Mouse (Mus musculus) left cerebral cortex, postnatal 10 days (tissue): Measurements from ENCODE around the gene Fblim1. TPM values are rescaled to one million over a fixed set of nuclear protein-coding genes. Genes with fewer than 3 reads are reported as not detected.
"Not testable (repeated sequence)": the region's sequence is repeated elsewhere in the genome, so short reads cannot be mapped to it uniquely, and the experiment has no call there.

Experiments used
- DNase-seq, 2 experiments: peaks; one replicate each; pipeline ENCODE4 v3.0.0; 2021 to 2022; ENCODE audit warnings: low spot score in 2 of 2, mixed read lengths in 1 of 2; ENCODE audit errors: extremely low spot score in 1 of 2
- intact Hi-C: fragments of 180-260 bp; cut with DNase I; formaldehyde crosslinking; loops from one replicate; pipeline ENCODE4 v1.15.1; 2025
- total RNA-seq, 2 experiments: library from RNA; stranded (reverse); gene quantifications; 2 replicates each; pipeline ENCODE4 v1.2.3; 2021

The Fblim1 gene
- total RNA-seq, 2 experiments from 2014 or later = 4.4 to 6.0 TPM

- DNase-seq, intact Hi-C loops: not testable (repeated sequence)
These were observed 49.7 kb downstream of the Fblim1 start for GRCm38 (mm10) chr4:141556163-141556562.

DNA sequence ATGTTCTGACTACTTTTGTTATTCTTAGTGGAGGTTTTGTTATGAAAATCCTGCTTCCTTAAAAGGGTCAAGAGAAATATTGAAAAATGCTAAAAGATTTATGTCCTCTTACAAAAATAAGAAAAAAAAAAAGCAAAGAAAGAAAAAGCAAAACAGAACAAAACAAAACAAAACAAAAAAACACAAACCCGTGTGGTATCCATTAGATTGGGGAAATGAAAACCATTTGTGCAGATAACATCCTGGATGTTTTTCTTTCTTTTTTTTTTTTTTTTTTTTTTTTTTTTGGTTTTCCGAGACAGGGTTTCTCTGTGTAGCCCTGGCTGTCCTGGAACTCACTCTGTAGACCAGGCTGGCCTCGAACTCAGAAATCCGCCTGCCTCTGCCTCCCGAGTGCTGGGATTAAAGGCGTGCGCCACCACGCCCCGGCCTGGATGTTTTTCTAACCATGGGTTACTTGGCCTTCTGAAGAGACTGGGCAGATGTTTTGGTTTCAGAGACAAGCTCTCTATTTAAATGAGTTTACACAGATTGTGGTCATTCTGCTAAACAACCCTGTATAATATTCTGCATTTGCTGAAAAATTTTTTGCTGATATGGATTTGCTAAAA lies 51.5 kb downstream of the Fblim1 start:
- DNase-seq, intact Hi-C loops: not testable (repeated sequence)

- no peak for DNase-seq
- intact Hi-C loops = no loop called here
These were observed 53.4 kb downstream of the Fblim1 start for GRCm38 (mm10) chr4:141552484-141552883.

GRCm38 (mm10) chr4:141547299-141547698 lies 58.6 kb downstream of the Fblim1 start:
- no peak for DNase-seq
- intact Hi-C loops = no loop called here

- intact Hi-C loops = no loop called here
- DNase-seq = peak; percentile 84 to 93
These were observed 59.3 kb downstream of the Fblim1 start for GRCm38 (mm10) chr4:141546334-141547200.

DNA sequence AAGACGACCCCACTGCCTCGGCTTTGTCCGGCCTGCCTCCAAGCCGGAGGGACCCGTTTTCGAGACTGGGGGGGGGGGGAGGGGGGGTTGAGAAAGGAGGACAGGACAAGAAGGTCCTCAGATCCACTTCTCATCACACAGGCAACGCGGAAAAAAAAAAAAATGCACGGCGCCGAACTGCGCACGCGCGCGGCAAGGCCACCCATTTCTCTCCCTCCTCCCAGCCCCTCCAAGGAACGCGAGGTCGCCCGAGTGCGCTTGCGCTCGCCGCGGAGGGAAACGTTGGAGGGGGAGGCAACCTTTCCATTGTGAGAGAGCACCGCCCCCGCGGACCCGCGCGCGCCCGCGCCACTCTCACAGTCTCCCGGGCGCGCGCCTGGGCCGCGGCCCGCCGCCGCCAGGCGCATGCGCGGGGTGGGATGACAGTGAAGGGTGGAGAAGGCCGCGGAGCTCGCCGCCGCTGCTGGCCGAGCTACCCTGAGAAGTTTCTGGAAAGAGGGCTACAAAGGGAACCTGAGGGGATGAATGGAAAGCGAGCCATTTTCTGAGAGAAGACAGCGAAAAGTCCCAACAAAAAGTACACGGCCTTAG lies 60.1 kb downstream of the Fblim1 start:
- intact Hi-C loops = no loop called here
- DNase-seq = peak; percentile 98 to 100

DNA sequence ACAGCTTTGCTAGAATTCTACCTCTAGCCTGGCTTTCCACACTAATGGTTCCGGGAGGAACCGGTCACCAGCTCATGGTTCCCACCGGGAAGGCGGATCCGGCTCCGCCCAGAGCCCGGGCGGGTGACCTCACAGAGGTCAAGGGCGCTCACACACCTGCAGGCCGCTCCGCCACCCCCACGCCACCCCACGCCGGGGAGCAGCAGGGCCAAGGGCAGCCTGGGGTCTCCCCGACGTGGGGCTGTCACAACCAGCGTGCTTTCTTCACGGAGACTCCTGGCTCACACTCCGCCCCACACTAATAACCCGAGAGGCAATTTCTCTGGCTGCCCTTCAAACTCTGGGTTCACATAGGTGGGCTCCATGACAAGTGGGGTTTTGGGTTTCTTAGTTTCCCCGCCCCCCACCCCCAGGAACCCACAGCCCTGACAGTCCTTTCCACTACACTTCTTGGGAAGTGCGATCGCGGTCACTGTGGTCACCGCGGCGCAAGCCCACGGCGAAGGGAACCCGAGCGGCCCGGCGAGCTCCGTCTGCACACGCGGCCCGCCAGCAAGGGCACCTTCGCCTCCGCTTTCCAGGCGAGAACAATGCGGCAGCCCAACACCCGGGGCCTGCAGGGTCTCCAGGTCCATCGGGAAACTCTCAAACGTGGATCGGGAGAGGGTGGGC lies 60.7 kb downstream of the Fblim1 start:
- DNase-seq = peak in 1 of 2 experiments; percentile 86
- intact Hi-C loops = no loop called here

DNA sequence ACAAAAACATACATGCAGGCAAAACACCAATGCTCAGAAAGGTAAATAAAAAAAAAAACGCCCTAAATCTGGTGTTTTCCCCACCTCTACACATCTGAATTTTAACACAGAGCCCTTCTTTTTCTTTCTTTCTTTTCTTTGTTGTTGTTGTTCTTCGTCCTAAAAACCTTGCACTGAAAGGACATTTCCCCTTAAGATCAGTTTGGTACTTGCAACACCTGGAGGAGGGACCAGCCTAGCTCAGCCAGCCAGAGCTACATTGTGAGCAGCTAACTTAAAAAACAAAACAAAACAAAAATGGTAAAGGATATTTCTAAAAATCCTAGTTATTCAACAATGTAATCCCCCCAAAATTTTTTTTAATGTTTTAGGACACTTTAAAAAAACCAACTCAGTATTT lies 61.4 kb downstream of the Fblim1 start:
- intact Hi-C loops = no loop called here

DNA sequence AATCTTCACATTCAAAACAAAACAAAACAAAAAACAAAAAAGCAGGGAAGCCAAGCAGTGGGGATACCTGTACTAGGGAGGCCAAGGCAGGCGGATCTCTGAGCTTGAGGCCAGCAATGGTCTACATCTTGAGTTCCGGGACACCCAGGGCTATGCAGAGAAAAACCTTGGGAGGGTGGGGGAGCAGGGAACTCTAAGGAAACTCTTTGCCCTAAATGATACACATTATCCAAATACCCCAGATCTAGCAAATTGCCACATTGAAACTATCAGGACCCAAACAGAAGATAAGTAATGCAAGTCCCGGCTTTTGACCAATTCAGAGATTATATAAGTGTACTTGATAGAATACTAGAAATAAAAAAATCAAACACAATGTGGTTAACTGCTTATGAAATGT lies 62.3 kb downstream of the Fblim1 start:
- no peak for DNase-seq
- intact Hi-C loops = no loop called here

More for the DNA sequence above, 61.4 kb downstream of the Fblim1 start:
- DNase-seq = no peak

DNA sequence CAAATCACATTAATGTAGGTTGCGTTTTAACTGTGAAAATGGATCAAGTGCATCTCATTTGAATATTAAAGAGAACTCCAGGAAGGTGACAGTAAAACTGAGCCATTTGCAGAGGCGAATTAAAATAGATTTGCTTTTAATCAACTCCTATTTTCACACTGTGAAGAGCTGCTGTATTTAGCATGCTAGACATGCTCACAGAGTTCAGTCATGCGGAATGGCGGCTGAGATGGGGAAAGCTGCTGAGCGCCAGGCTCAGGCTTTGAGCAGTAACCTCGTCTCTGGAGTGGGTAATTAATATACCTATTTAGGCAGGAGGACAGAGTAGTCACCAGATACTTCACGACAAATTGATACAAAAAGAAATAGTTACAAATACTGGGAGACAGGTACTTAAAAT lies 64.0 kb downstream of the Fblim1 start:
- intact Hi-C loops = no loop called here
- DNase-seq = no peak

- no peak for DNase-seq
- intact Hi-C loops = no loop called here
These were observed 65.1 kb downstream of the Fblim1 start for GRCm38 (mm10) chr4:141540844-141541243.

- no peak for DNase-seq
These were observed 66.6 kb downstream of the Fblim1 start for GRCm38 (mm10) chr4:141539213-141539767.

DNA sequence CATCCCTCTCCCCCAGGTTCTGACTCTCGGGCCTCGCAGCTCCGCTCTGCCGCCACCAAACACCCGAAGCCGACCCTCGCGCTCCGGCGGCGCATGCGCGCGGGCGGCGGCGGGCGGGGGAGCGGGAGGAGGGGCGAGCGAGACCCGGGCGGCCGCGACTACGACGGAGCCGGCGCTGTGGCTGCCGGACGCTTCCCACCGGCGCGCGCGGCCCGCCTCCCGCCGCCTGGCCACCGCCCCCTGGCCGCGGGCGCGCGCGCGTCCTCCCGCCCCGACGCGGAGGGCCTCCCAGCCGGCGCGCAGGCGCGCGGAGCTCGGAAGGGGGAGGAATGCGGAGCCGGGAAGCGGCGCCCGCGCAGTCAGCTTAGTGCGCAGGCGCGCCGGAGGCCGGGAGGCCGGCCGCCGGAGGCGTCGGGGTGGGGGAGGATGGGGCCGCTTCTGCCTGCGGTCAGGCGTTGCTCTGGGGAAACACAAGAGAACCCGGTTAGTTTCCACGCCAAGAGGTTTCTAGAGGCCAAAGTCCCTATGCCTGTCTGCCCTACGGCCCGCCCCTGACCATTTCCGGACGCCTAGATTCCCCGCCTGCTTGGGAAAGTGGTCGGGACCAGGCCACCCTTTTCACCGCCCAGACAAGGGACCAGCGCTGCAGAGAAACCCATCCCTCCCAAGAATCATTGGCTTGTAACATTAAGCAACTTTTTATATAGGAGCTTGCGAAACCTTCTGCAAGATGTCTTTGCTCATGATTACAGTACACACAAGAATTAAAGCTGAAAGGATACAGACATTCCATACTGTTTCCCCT lies 67.3 kb downstream of the Fblim1 start, which contains the start of gene Spen:
Gene Spen (minus strand): TSS at position 190 of the 805 bp plus-strand sequence.
- peak; percentile 85 to 97 for DNase-seq
- intact Hi-C loops = loop anchor here (5.0 kb wide), 1 partner anchor 36 kb away; no protein-coding TSS in a partner anchor

More at GRCm38 (mm10) chr4:141539213-141539767, 66.6 kb downstream of the Fblim1 start:
- intact Hi-C loops = loop anchor here (5.0 kb wide), 1 partner anchor 37 kb away; no protein-coding TSS in a partner anchor

- intact Hi-C loops = loop anchor here (5.0 kb wide), 1 partner anchor 36 kb away; no protein-coding TSS in a partner anchor
- peak in 1 of 2 experiments; percentile 69 for DNase-seq
These were observed 68.0 kb downstream of the Fblim1 start for GRCm38 (mm10) chr4:141537706-141538407.

- peak in 1 of 2 experiments; percentile 29 for DNase-seq
- intact Hi-C loops = loop anchor here (5.0 kb wide), 1 partner anchor 35 kb away; no protein-coding TSS in a partner anchor
These were observed 68.7 kb downstream of the Fblim1 start for GRCm38 (mm10) chr4:141537226-141537610.

DNA sequence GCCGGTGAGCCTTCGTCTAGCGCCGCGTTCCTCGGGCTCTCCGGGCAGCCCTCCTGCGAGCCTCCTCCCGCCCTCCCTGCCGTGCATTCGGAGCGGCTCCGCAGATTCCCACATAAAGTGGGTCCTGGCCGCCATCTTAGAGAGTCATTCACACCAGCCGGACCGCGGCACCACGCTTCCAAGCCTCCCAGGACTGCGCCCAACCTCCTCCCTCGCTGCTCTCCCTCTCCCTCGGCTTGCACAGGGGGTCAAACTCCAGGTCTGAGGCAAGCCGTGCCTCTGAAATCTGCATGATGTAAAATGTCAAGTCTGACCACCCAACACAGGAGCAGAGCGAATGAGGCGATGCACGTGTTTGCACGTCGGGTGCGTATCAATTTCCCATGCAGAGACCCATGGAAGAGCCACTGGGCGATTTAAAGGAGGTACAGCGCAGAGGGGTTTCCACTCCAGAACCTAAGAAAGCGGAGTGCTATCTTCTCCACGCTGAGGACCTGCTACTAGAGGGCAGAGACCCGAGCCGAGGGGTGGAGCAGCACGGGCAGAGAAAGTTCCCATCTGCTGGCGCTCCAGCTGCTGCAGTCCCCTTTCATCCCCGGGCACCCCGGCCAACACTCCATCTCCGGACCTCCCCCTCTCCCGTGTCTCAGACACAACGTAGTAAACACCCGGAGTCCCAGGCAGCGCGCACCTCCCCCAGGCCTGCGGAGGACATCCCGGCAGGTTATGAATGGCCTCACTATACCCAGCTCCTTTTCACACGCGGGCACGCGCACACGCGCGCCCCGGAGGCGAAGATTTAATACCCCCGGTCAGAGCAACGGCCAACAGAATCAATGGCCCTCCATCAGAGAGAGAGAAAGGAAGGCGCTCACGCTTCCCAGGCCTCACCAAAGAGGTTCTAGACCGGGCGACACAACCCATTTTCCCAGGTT lies 69.3 kb downstream of the Fblim1 start:
- DNase-seq = peak; percentile 72 to 87
- intact Hi-C loops = loop anchor here (5.0 kb wide), 1 partner anchor 34 kb away; no protein-coding TSS in a partner anchor
